Mouse (Mus musculus): ENCODE measurements at regions not wholly inside any gene's neighbourhood (a gene's known extent, or its start where the extent isn't known, plus 50 kb on each side); places are given as distances from the start of the nearest gene placed in this dataset.

- no peaks in the 10 kb centered on the region for H3K27me3 ChIP-seq (replicated peaks; ENCODE audit: control insufficient read depth, insufficient read depth, low read length)
- 87% methylated on average over 3 of the region's 3 CpGs for WGBS
- no peak overlapping the region for H3K9ac ChIP-seq (ENCODE audit: low read length)
- ATAC-seq (no peak), DNase-seq (ENCODE audit: low spot score) (no peak)
- no peak overlapping the region for H3K4me2 ChIP-seq (ENCODE audit: low read length)
- no peak overlapping the region for H3K4me3 ChIP-seq (ENCODE audit: low read depth, low read length)
- H3K9me3 ChIP-seq (replicated peaks; ENCODE audit: control insufficient read depth, low read length), result no peaks in the 10 kb centered on the region
- H3K4me1 ChIP-seq (ENCODE audit: control insufficient read depth, insufficient read depth, low read length), result no peaks in the 10 kb centered on the region
- H3K36me3 ChIP-seq (ENCODE audit: control insufficient read depth, insufficient read depth, low read length), result no peaks in the 10 kb centered on the region
- H3K27ac ChIP-seq (ENCODE audit: low read depth, low read length), result no peak overlapping the region
These were observed 178.7 kb upstream of the Fggy start for GRCm38 (mm10) chr4:95378645-95379044.

GRCm38 (mm10) chr4:95383216-95383892 lies 174.0 kb upstream of the Fggy start:
- H3K36me3 ChIP-seq (ENCODE audit: control insufficient read depth, insufficient read depth, low read length), result no peaks in the 10 kb centered on the region
- H3K27me3 ChIP-seq (replicated peaks; ENCODE audit: control insufficient read depth, insufficient read depth, low read length), result no peaks in the 10 kb centered on the region
- DNase-seq (ENCODE audit: low spot score) (no peak), ATAC-seq (no peak)
- no peaks in the 10 kb centered on the region for H3K4me1 ChIP-seq (ENCODE audit: control insufficient read depth, insufficient read depth, low read length)
- no peak overlapping the region for H3K4me2 ChIP-seq (ENCODE audit: low read length)
- H3K9me3 ChIP-seq (replicated peaks; ENCODE audit: control insufficient read depth, low read length), result no peaks in the 10 kb centered on the region
- 94% methylated on average over 8 of the region's 8 CpGs for WGBS
- no peak overlapping the region for H3K27ac ChIP-seq (ENCODE audit: low read depth, low read length)
- H3K9ac ChIP-seq (ENCODE audit: low read length), result no peak overlapping the region
- H3K4me3 ChIP-seq (ENCODE audit: low read depth, low read length), result no peak overlapping the region

GRCm38 (mm10) chr4:95385552-95385951 lies 171.8 kb upstream of the Fggy start:
- no peaks in the 10 kb centered on the region for H3K9me3 ChIP-seq (replicated peaks; ENCODE audit: control insufficient read depth, low read length)
- ATAC-seq (no peak), DNase-seq (ENCODE audit: low spot score) (no peak)
- no peaks in the 10 kb centered on the region for H3K36me3 ChIP-seq (ENCODE audit: control insufficient read depth, insufficient read depth, low read length)
- 67% methylated on average over 7 of the region's 7 CpGs for WGBS
- H3K4me1 ChIP-seq (ENCODE audit: control insufficient read depth, insufficient read depth, low read length), result no peaks in the 10 kb centered on the region
- H3K4me3 ChIP-seq (ENCODE audit: low read depth, low read length), result no peak overlapping the region
- H3K27me3 ChIP-seq (replicated peaks; ENCODE audit: control insufficient read depth, insufficient read depth, low read length), result no peaks in the 10 kb centered on the region
- no peak overlapping the region for H3K9ac ChIP-seq (ENCODE audit: low read length)
- H3K27ac ChIP-seq (ENCODE audit: low read depth, low read length), result no peak overlapping the region
- no peak overlapping the region for H3K4me2 ChIP-seq (ENCODE audit: low read length)

GRCm38 (mm10) chr4:95386021-95386420 lies 171.3 kb upstream of the Fggy start:
- Histone ChIP-seq H3K4me1 (ENCODE audit: control insufficient read depth, insufficient read depth, low read length) (no peaks in the 10 kb centered on the region), H3K4me2 (ENCODE audit: low read length) (no peak overlapping the region), H3K36me3 (ENCODE audit: control insufficient read depth, insufficient read depth, low read length) (no peaks in the 10 kb centered on the region), H3K27me3 (replicated peaks; ENCODE audit: control insufficient read depth, insufficient read depth, low read length) (no peaks in the 10 kb centered on the region), H3K9ac (ENCODE audit: low read length) (no peak overlapping the region), H3K4me3 (ENCODE audit: low read depth, low read length) (no peak overlapping the region), H3K27ac (ENCODE audit: low read depth, low read length) (no peak overlapping the region), H3K9me3 (replicated peaks; ENCODE audit: control insufficient read depth, low read length) (no peaks in the 10 kb centered on the region)
- 58% methylated on average over 2 of the region's 2 CpGs for WGBS
- no peak for DNase-seq (ENCODE audit: low spot score)
- no peak for ATAC-seq

GRCm38 (mm10) chr4:95388556-95388955 lies 168.8 kb upstream of the Fggy start:
- Histone ChIP-seq H3K36me3 (ENCODE audit: control insufficient read depth, insufficient read depth, low read length) (no peaks in the 10 kb centered on the region), H3K4me1 (ENCODE audit: control insufficient read depth, insufficient read depth, low read length) (no peaks in the 10 kb centered on the region), H3K9ac (ENCODE audit: low read length) (no peak overlapping the region), H3K27ac (ENCODE audit: low read depth, low read length) (no peak overlapping the region), H3K4me2 (ENCODE audit: low read length) (no peak overlapping the region), H3K4me3 (ENCODE audit: low read depth, low read length) (no peak overlapping the region), H3K9me3 (replicated peaks; ENCODE audit: control insufficient read depth, low read length) (no peaks in the 10 kb centered on the region), H3K27me3 (replicated peaks; ENCODE audit: control insufficient read depth, insufficient read depth, low read length) (no peaks in the 10 kb centered on the region)
- no peak for ATAC-seq
- WGBS, result 64% methylated on average over 3 of the region's 3 CpGs
- no peak for DNase-seq (ENCODE audit: low spot score)

- Histone ChIP-seq H3K36me3 (ENCODE audit: control insufficient read depth, insufficient read depth, low read length) (no peaks in the 10 kb centered on the region), H3K4me3 (ENCODE audit: low read depth, low read length) (no peak overlapping the region), H3K27me3 (replicated peaks; ENCODE audit: control insufficient read depth, insufficient read depth, low read length) (no peaks in the 10 kb centered on the region), H3K4me1 (ENCODE audit: control insufficient read depth, insufficient read depth, low read length) (no peaks in the 10 kb centered on the region), H3K4me2 (ENCODE audit: low read length) (no peak overlapping the region), H3K9me3 (replicated peaks; ENCODE audit: control insufficient read depth, low read length) (no peaks in the 10 kb centered on the region), H3K9ac (ENCODE audit: low read length) (no peak overlapping the region), H3K27ac (ENCODE audit: low read depth, low read length) (no peak overlapping the region)
- ATAC-seq (no peak), DNase-seq (ENCODE audit: low spot score) (no peak)
- 38% methylated on average over 2 of the region's 2 CpGs for WGBS
These were observed 167.7 kb upstream of the Fggy start for GRCm38 (mm10) chr4:95389647-95390046.

- ATAC-seq, result no peak
These were observed 166.8 kb upstream of the Fggy start for GRCm38 (mm10) chr4:95390549-95390948.

GRCm38 (mm10) chr4:95395746-95396145 lies 161.6 kb upstream of the Fggy start:
- H3K27me3 ChIP-seq (replicated peaks; ENCODE audit: control insufficient read depth, insufficient read depth, low read length), result no peaks in the 10 kb centered on the region
- H3K9ac ChIP-seq (ENCODE audit: low read length), result no peak overlapping the region
- DNase-seq (ENCODE audit: low spot score) (no peak), ATAC-seq (no peak)
- no peaks in the 10 kb centered on the region for H3K4me1 ChIP-seq (ENCODE audit: control insufficient read depth, insufficient read depth, low read length)
- no peaks in the 10 kb centered on the region for H3K36me3 ChIP-seq (ENCODE audit: control insufficient read depth, insufficient read depth, low read length)
- no peaks in the 10 kb centered on the region for H3K9me3 ChIP-seq (replicated peaks; ENCODE audit: control insufficient read depth, low read length)
- WGBS, result 89% methylated on average over 3 of the region's 3 CpGs
- H3K4me2 ChIP-seq (ENCODE audit: low read length), result no peak overlapping the region
- no peak overlapping the region for H3K4me3 ChIP-seq (ENCODE audit: low read depth, low read length)
- H3K27ac ChIP-seq (ENCODE audit: low read depth, low read length), result no peak overlapping the region

More at GRCm38 (mm10) chr4:95390549-95390948, 166.8 kb upstream of the Fggy start:
- Histone ChIP-seq H3K36me3 (ENCODE audit: control insufficient read depth, insufficient read depth, low read length) (no peaks in the 10 kb centered on the region), H3K4me2 (ENCODE audit: low read length) (no peak overlapping the region), H3K9ac (ENCODE audit: low read length) (no peak overlapping the region), H3K4me1 (ENCODE audit: control insufficient read depth, insufficient read depth, low read length) (no peaks in the 10 kb centered on the region), H3K9me3 (replicated peaks; ENCODE audit: control insufficient read depth, low read length) (no peaks in the 10 kb centered on the region), H3K27ac (ENCODE audit: low read depth, low read length) (no peak overlapping the region), H3K27me3 (replicated peaks; ENCODE audit: control insufficient read depth, insufficient read depth, low read length) (no peaks in the 10 kb centered on the region), H3K4me3 (ENCODE audit: low read depth, low read length) (no peak overlapping the region)
- no peak for DNase-seq (ENCODE audit: low spot score)

- no peak for ATAC-seq
- Histone ChIP-seq H3K4me2 (ENCODE audit: low read length) (no peak overlapping the region), H3K4me1 (ENCODE audit: control insufficient read depth, insufficient read depth, low read length) (no peaks in the 10 kb centered on the region), H3K27me3 (replicated peaks; ENCODE audit: control insufficient read depth, insufficient read depth, low read length) (no peaks in the 10 kb centered on the region), H3K27ac (ENCODE audit: low read depth, low read length) (no peak overlapping the region), H3K36me3 (ENCODE audit: control insufficient read depth, insufficient read depth, low read length) (no peaks in the 10 kb centered on the region), H3K9ac (ENCODE audit: low read length) (no peak overlapping the region), H3K4me3 (ENCODE audit: low read depth, low read length) (no peak overlapping the region), H3K9me3 (replicated peaks; ENCODE audit: control insufficient read depth, low read length) (no peaks in the 10 kb centered on the region)
- no peak for DNase-seq (ENCODE audit: low spot score)
These were observed 159.0 kb upstream of the Fggy start for GRCm38 (mm10) chr4:95398301-95398700.
